Mouse (Mus musculus): ENCODE data around the gene Tipin. TPM values are rescaled to one million over a fixed set of nuclear protein-coding genes. Genes with fewer than 3 reads are reported as not detected.

Gene Tipin
- total and polyA plus RNA-seq, 3 experiments = 179 to 443 (median 204) TPM

- no peak overlapping the region for H3K27ac ChIP-seq (ENCODE audit: insufficient read depth, low read depth)
- DNase-seq (ENCODE audit: extremely low read depth) = no peak
- H3K9ac ChIP-seq (ENCODE audit: insufficient read depth, low read depth) = no peak overlapping the region
- in situ Hi-C loops (cut with MboI; ENCODE audit: low pct_ligation_motif_present, low pct_unique_long_range_greater_than_20kb, low sequenced_read_pairs) = no loop called here
- dilution Hi-C loops (cut with MboI; ENCODE audit: extremely low pct_ligation_motif_present, extremely low pct_unique_long_range_greater_than_20kb, low sequenced_read_pairs) = no loop called here
- H3K36me3 ChIP-seq (replicated peaks in 1 of 2; ENCODE audit: control insufficient read depth in 1 of 2, insufficient read depth in 1 of 2, low read length in 1 of 2) = no peaks in the 10 kb centered on the region
- H3K4me3 ChIP-seq (replicated peaks in 1 of 3; ENCODE audit: low read depth in 2 of 3, low read length in 2 of 3, poor library complexity in 1 of 3) = no peak overlapping the region
- H3K9me3 ChIP-seq (replicated peaks; ENCODE audit: low read length) = no peaks in the 10 kb centered on the region
- H3K79me2 ChIP-seq (replicated peaks; ENCODE audit: control insufficient read depth, extremely low read depth, insufficient read depth, poor library complexity, severe bottlenecking) = no peaks in the 10 kb centered on the region; the same call in 1 of the 2 replicates
- H3K4me2 ChIP-seq (ENCODE audit: insufficient read depth, low read depth, poor library complexity, severe bottlenecking) = no peak overlapping the region
- TF ChIP-seq POLR2AphosphoS2 (IDR thresholded peaks at IDR 0.05; ENCODE audit: low read depth, low read length) (no peak), TBP (conservative IDR thresholded peaks at IDR 0.05; ENCODE audit: low read depth, low read length) (no peak), NRF1 (IDR thresholded peaks at IDR 0.05; ENCODE audit: low read depth, low read length) (no peak), RAD21 (IDR thresholded peaks at IDR 0.05; ENCODE audit: low read depth, low read length) (no peak), JUN (IDR thresholded peaks at IDR 0.05; ENCODE audit: insufficient read depth, low read depth, low read length) (no peak), JUND (conservative IDR thresholded peaks at IDR 0.05; ENCODE audit: low read depth, low read length) (no peak), NELFE (IDR thresholded peaks at IDR 0.05; ENCODE audit: low read depth, low read length) (no peak), ETS1 (conservative IDR thresholded peaks at IDR 0.05; ENCODE audit: low read depth, low read length) (no peak), POLR2A (IDR thresholded peaks at IDR 0.05; ENCODE audit: low read depth, low read length) (no peak), CTCF (conservative IDR thresholded peaks at IDR 0.05 in 1 of 2, IDR thresholded peaks at IDR 0.05 in 1 of 2; ENCODE audit: low read depth in 2 of 2, low read length in 2 of 2) (no peak), USF1 (IDR thresholded peaks at IDR 0.05; ENCODE audit: low read depth, low read length) (peak; percentile 73), MAX (IDR thresholded peaks at IDR 0.05; ENCODE audit: low read length) (peak; percentile 12; the same call in 1 of the 2 replicates), RCOR1 (conservative IDR thresholded peaks at IDR 0.05; ENCODE audit: low read depth, low read length) (no peak), USF2 (conservative IDR thresholded peaks at IDR 0.05; ENCODE audit: low read depth, low read length) (peak; percentile 75)
- H3K27me3 ChIP-seq (replicated peaks) = no peaks in the 10 kb centered on the region
- H3K4me1 ChIP-seq (ENCODE audit: control insufficient read depth in 1 of 2, insufficient read depth in 2 of 2) = peaks cover 0 to 16% of the 10 kb centered on the region in 2 experiments; a peak in 2 of 4 replicates
Measured at GRCm38 (mm10) chr9:64343656-64344055, 62.3 kb downstream of the Tipin start.

GRCm38 (mm10) chr9:64345931-64346330 lies 64.5 kb downstream of the Tipin start:
- no peaks in the 10 kb centered on the region for H3K27me3 ChIP-seq (replicated peaks)
- H3K79me2 ChIP-seq (replicated peaks; ENCODE audit: control insufficient read depth, extremely low read depth, insufficient read depth, poor library complexity, severe bottlenecking) = no peaks in the 10 kb centered on the region
- TF ChIP-seq GABPA (IDR thresholded peaks at IDR 0.05; ENCODE audit: insufficient replicate concordance, low read depth, low read length) = no peak
- H3K36me3 ChIP-seq (replicated peaks in 1 of 2; ENCODE audit: control insufficient read depth in 1 of 2, insufficient read depth in 1 of 2, low read length in 1 of 2) = no peaks in the 10 kb centered on the region
- dilution Hi-C loops (cut with MboI; ENCODE audit: extremely low pct_ligation_motif_present, extremely low pct_unique_long_range_greater_than_20kb, low sequenced_read_pairs) (no loop called here), in situ Hi-C loops (cut with MboI; ENCODE audit: low pct_ligation_motif_present, low pct_unique_long_range_greater_than_20kb, low sequenced_read_pairs) (loop anchor here (5.0 kb wide), 1 partner anchor 346 kb away; no protein-coding TSS in a partner anchor)
- no peak overlapping the region for H3K9ac ChIP-seq (ENCODE audit: insufficient read depth, low read depth)
- H3K4me3 ChIP-seq (replicated peaks in 1 of 3; ENCODE audit: low read depth in 2 of 3, low read length in 2 of 3, poor library complexity in 1 of 3) = no peak overlapping the region
- no peaks in the 10 kb centered on the region for H3K9me3 ChIP-seq (replicated peaks; ENCODE audit: low read length)
- DNase-seq (ENCODE audit: extremely low read depth) = no peak
- H3K4me2 ChIP-seq (ENCODE audit: insufficient read depth, low read depth, poor library complexity, severe bottlenecking) = no peak overlapping the region
- peaks cover 0 to 8% of the 10 kb centered on the region in 2 experiments; a peak in 2 of 4 replicates for H3K4me1 ChIP-seq (ENCODE audit: control insufficient read depth in 1 of 2, insufficient read depth in 2 of 2)
- H3K27ac ChIP-seq (ENCODE audit: insufficient read depth, low read depth) = no peak overlapping the region

Measured in CH12.LX (cell line).